Comparison of ENCODE assay signal across 8 mouse cellular contexts in genomic region chr10:88201650-88202049, GRCm38 (mm10). TPM values are rescaled to one million over a fixed set of nuclear protein-coding genes. Genes with fewer than 3 reads are reported as not detected.
A peak's percentile ranks its signal among the peaks of the same experiment; 100 is the strongest.
DNase-seq lines count a peak whose midpoint lies in the region; ATAC-seq and TF ChIP-seq lines count a peak whose summit lies in the region.

No protein-coding gene starts in this region.

- peak overlapping the region; percentile 62 for H3K4me2 ChIP-seq in forebrain, embryonic 15.5 days (replicated peaks)
- peak overlapping the region; percentile 83 for H3K4me2 ChIP-seq in liver, embryonic 16.5 days (ENCODE audit: low read depth, low read length)

- ATAC-seq in forebrain, embryonic 15.5 days (replicated peaks): no peak
- no peak for ATAC-seq in liver, embryonic 16.5 days (ENCODE audit: low read depth)

- no peaks in the 10 kb centered on the region for H3K9me3 ChIP-seq in E14TG2a.4 (ENCODE audit: low read length)
- no peaks in the 10 kb centered on the region for H3K9me3 ChIP-seq in forebrain, embryonic 15.5 days
- no peaks in the 10 kb centered on the region for H3K9me3 ChIP-seq in liver, embryonic 16.5 days (replicated peaks; ENCODE audit: control insufficient read depth, low read length)

- H3K27me3 ChIP-seq in E14TG2a.4 (ENCODE audit: insufficient read depth, low read length): no peaks in the 10 kb centered on the region
- no peaks in the 10 kb centered on the region for H3K27me3 ChIP-seq in forebrain, embryonic 15.5 days
- no peaks in the 10 kb centered on the region for H3K27me3 ChIP-seq in liver, embryonic 16.5 days (ENCODE audit: control insufficient read depth, insufficient read depth, low read depth, low read length)

- H3K4me3 ChIP-seq in E14TG2a.4 (replicated peaks; ENCODE audit: low read length): peak overlapping the region; percentile 87
- peak overlapping the region; percentile 80 for H3K4me3 ChIP-seq in forebrain, embryonic 15.5 days
- H3K4me3 ChIP-seq in liver, embryonic 16.5 days (ENCODE audit: low read depth, low read length): peak overlapping the region; percentile 81

- peak; percentile 82 for DNase-seq in heart, adult 11 months
- no peak for DNase-seq in heart, postnatal 25 days (ENCODE audit: low spot score)
- no peak for DNase-seq in MN1 (ENCODE audit: low spot score)
- no peak for DNase-seq in gastrocnemius, adult 8-10 months (ENCODE audit: low spot score in 2 of 2)
- DNase-seq in natural killer cell, adult 2 months (ENCODE audit: low spot score in 2 of 2): no peak

- no peak for TF ChIP-seq CTCF in E14TG2a.4 (conservative IDR thresholded peaks at IDR 0.05; ENCODE audit: low read length)

- peaks cover 5% of the 10 kb centered on the region for H3K36me3 ChIP-seq in E14TG2a.4 (ENCODE audit: insufficient read depth, low read length)
- no peaks in the 10 kb centered on the region for H3K36me3 ChIP-seq in forebrain, embryonic 15.5 days
- no peaks in the 10 kb centered on the region; the same call in 1 of the 2 replicates for H3K36me3 ChIP-seq in liver, embryonic 16.5 days (ENCODE audit: control insufficient read depth, insufficient read depth)

- H3K9ac ChIP-seq in forebrain, embryonic 15.5 days (replicated peaks): peak overlapping the region; percentile 83
- peak overlapping the region; percentile 78; the same call in 1 of the 2 replicates for H3K9ac ChIP-seq in liver, embryonic 16.5 days (ENCODE audit: low read depth, low read length)

- H3K4me1 ChIP-seq in E14TG2a.4 (replicated peaks; ENCODE audit: low read depth, low read length): peaks cover 10% of the 10 kb centered on the region
- peaks cover 4% of the 10 kb centered on the region for H3K4me1 ChIP-seq in forebrain, embryonic 15.5 days
- peaks cover 4% of the 10 kb centered on the region for H3K4me1 ChIP-seq in liver, embryonic 16.5 days (ENCODE audit: control insufficient read depth, low read depth, low read length)

- 76% methylated on average over 13 of the region's 13 CpGs for WGBS in forebrain, embryonic 15.5 days
- WGBS in liver, embryonic 16.5 days (ENCODE audit: insufficient replicate concordance): 65% methylated on average over 13 of the region's 13 CpGs

- intact Hi-C loops in heart, postnatal 25 days (cut with DNase I): no loop called here

- H3K27ac ChIP-seq in forebrain, embryonic 15.5 days (replicated peaks): 0 out of 2 replicates have a peak overlapping the region, but pooled peaks have one; percentile 85
- no peak overlapping the region for H3K27ac ChIP-seq in liver, embryonic 16.5 days (ENCODE audit: low read length)

RNA-seq across cellular contexts. Expression of gene Washc3, which starts 0.8 kb away (rescaled TPM):
- 10 to 100 TPM; 25.8 to 29.7 TPM for total RNA-seq in heart, postnatal 25 days (2021)
- polyA plus RNA-seq in forebrain, embryonic 15.5 days (2015; fragmentation: Nextera tagmentation; extraction: Ambion mirVana): 40.1 and 43.5 TPM in 2 replicates
- polyA plus RNA-seq in liver, embryonic 16.5 days (2015; fragmentation: Nextera tagmentation; extraction: Ambion mirVana): 23.8 and 25.4 TPM in 2 replicates
- total RNA-seq in gastrocnemius, adult 8-10 months (2022): 10 to 100 TPM; 26.3 to 30.1 (median 27.5) TPM

RNA-seq across cellular contexts. Expression of gene Nup37, which starts 54.9 kb away (rescaled TPM):
- total RNA-seq in heart, postnatal 25 days (2021): 1 to 10 TPM; 7.3 to 8.0 TPM
- 39.8 and 42.7 TPM in 2 replicates for polyA plus RNA-seq in forebrain, embryonic 15.5 days (2015; fragmentation: Nextera tagmentation; extraction: Ambion mirVana)
- 22.9 and 26.6 TPM in 2 replicates for polyA plus RNA-seq in liver, embryonic 16.5 days (2015; fragmentation: Nextera tagmentation; extraction: Ambion mirVana)
- total RNA-seq in gastrocnemius, adult 8-10 months (2022): 1 to 10 TPM; 3.3 to 6.8 (median 6.4) TPM

RNA-seq across cellular contexts. Expression of gene Parpbp, which starts 54.9 kb away (rescaled TPM):
- total RNA-seq in heart, postnatal 25 days (2021): under 1 TPM; 0.16 to 0.45 TPM
- polyA plus RNA-seq in forebrain, embryonic 15.5 days (2015; fragmentation: Nextera tagmentation; extraction: Ambion mirVana): 5.5 and 5.6 TPM in 2 replicates
- 11.2 and 14.1 TPM in 2 replicates for polyA plus RNA-seq in liver, embryonic 16.5 days (2015; fragmentation: Nextera tagmentation; extraction: Ambion mirVana)
- not detected for total RNA-seq in gastrocnemius, adult 8-10 months (2022)
